Mouse (Mus musculus) small intestine, adult 2 months (tissue): ENCODE results near the gene Hdac4. TPM values are rescaled to one million over a fixed set of nuclear protein-coding genes. Genes with fewer than 3 reads are reported as not detected.

Experiments
- H3K27ac ChIP-seq: fragments of 200-500 bp; 2 replicates; pipeline ENCODE4 v1.5.1; 2012; ENCODE audit warnings: low read depth, low read length, control low read depth, inconsistent platforms; ENCODE audit not compliant: insufficient read depth
- H3K27me3 ChIP-seq: fragments of 200-500 bp; 2 replicates; pipeline ENCODE4 v1.6.1; 2012; ENCODE audit warnings: mild to moderate bottlenecking, moderate library complexity, low read length, inconsistent platforms; ENCODE audit not compliant: control insufficient read depth, insufficient read depth
- H3K36me3 ChIP-seq: fragments of 200-500 bp; 2 replicates; pipeline ENCODE4 v1.6.1; 2012; ENCODE audit warnings: mild to moderate bottlenecking, low read length, control low read depth, inconsistent platforms; ENCODE audit not compliant: control insufficient read depth, insufficient read depth
- H3K4me1 ChIP-seq: fragments of 200-500 bp; 2 replicates; pipeline ENCODE4 v1.6.1; 2012; ENCODE audit warnings: low read length, inconsistent platforms, mixed read lengths; ENCODE audit not compliant: control insufficient read depth, insufficient read depth, insufficient read length
- H3K4me3 ChIP-seq: fragments of 200-500 bp; 2 replicates; pipeline ENCODE4 v1.5.1; 2012; ENCODE audit warnings: low read depth, mild to moderate bottlenecking, control low read depth, inconsistent platforms, low read length, moderate library complexity
- CTCF ChIP-seq: fragments of 200-500 bp; IDR thresholded peaks from 2 replicates; pipeline ENCODE4 v1.5.1; 2012; ENCODE audit warnings: low read depth, mild to moderate bottlenecking, control low read depth, inconsistent platforms, low read length, moderate library complexity, mixed read lengths; ENCODE audit not compliant: insufficient replicate concordance, insufficient read length; ENCODE audit errors: extremely low read depth
- POLR2A ChIP-seq: fragments of 200-500 bp; IDR thresholded peaks from 2 replicates; pipeline ENCODE4 v1.6.1; 2012; ENCODE audit warnings: low read depth, mild to moderate bottlenecking, control low read depth, inconsistent platforms, low read length, moderate library complexity
- WGBS: fragments of 180-500 bp; shearing (Covaris S2); methylation state at CpG from one replicate; pipeline ENCODE4 v1.1.7; 2018; 5-methylcytosine and 5-hydroxymethylcytosine counted together
- polyA plus RNA-seq: library from polyadenylated mRNA; depleted of rRNA; stranded (reverse); fragments of >200 nt; gene quantifications from 2 replicates; pipeline ENCODE4 v1.2.3, GENCODE M21; 2012

Hdac4 gene
- polyA plus RNA-seq, 1 experiment: 21.0 TPM

DNA sequence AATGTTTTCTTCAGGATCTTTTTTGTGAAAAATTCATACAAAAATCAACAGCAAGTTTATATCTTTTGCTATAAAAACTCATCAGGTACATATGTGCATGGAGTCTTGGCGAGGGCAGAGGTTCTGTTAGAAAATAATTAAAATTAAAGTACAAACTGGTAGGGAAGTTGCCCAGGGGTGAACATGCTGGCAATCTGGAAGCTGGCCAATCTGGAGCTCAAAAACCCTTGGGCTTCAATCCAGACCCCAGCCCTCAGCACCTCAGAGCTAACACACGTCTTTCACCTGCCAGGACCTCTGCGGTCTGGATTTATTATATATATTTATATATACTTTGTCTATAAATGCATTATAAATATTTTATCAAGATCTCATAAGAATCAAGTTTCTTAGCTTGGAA lies 263.7 kb downstream of the Hdac4 start:
- H3K27ac ChIP-seq: no peak overlapping the region
- no peak for TF ChIP-seq POLR2A
- no peak for TF ChIP-seq CTCF
- 84% methylated on average over 3 of the region's 3 CpGs for WGBS
- peaks cover 32% of the 10 kb centered on the region for H3K36me3 ChIP-seq
- H3K4me3 ChIP-seq: no peak overlapping the region
- no peaks in the 10 kb centered on the region for H3K27me3 ChIP-seq
- H3K4me1 ChIP-seq: no peaks in the 10 kb centered on the region

DNA sequence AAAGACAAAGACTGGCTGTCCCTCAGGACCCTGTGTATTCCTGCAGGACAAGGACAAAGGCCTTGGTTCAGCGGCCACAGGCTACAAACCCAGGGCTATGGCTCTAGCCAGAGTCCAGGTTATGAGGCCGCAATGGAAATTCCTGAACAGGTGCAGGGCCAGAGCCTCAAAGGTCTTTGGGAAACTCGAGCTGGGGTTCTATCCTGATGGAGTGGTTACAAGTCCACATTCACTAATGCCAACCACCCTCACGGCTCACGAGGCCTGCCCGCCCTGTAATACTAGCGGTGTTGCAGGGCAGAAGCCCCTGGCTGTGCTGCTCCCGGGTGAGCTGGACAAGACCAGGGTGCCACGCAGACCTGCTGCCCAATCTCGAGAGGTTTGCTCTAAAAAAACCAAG lies 264.3 kb downstream of the Hdac4 start:
- 91% methylated on average over 10 of the region's 10 CpGs for WGBS
- no peaks in the 10 kb centered on the region for H3K4me1 ChIP-seq
- TF ChIP-seq CTCF (no peak), POLR2A (no peak)
- H3K4me3 ChIP-seq: no peak overlapping the region
- no peak overlapping the region for H3K27ac ChIP-seq
- H3K36me3 ChIP-seq: peaks cover 32% of the 10 kb centered on the region
- H3K27me3 ChIP-seq: no peaks in the 10 kb centered on the region

DNA sequence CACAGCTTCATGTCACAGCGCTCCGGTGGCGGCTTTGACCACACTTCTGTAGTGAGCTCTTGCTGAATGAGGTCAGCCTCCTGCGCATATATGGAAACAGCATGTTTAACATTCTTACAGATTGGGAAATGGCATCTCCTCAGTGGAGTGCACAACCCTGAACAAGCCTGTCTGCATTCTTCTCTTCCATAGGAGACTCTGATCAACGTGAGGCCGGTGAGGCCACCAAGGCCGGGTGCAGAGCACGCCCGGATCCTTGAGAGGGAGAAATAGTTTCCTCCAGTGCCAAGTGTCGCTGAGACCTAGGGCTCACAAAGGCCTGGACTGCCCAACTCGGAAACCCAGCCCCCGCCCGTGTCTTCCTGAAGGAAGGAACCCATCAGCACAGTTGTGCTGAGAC lies 266.4 kb downstream of the Hdac4 start:
- no peak overlapping the region for H3K4me3 ChIP-seq
- H3K27ac ChIP-seq: no peak overlapping the region
- WGBS: 87% methylated on average over 13 of the region's 13 CpGs
- no peaks in the 10 kb centered on the region for H3K4me1 ChIP-seq
- TF ChIP-seq CTCF (no peak), POLR2A (no peak)
- no peaks in the 10 kb centered on the region for H3K27me3 ChIP-seq
- H3K36me3 ChIP-seq: peaks cover 30% of the 10 kb centered on the region

DNA sequence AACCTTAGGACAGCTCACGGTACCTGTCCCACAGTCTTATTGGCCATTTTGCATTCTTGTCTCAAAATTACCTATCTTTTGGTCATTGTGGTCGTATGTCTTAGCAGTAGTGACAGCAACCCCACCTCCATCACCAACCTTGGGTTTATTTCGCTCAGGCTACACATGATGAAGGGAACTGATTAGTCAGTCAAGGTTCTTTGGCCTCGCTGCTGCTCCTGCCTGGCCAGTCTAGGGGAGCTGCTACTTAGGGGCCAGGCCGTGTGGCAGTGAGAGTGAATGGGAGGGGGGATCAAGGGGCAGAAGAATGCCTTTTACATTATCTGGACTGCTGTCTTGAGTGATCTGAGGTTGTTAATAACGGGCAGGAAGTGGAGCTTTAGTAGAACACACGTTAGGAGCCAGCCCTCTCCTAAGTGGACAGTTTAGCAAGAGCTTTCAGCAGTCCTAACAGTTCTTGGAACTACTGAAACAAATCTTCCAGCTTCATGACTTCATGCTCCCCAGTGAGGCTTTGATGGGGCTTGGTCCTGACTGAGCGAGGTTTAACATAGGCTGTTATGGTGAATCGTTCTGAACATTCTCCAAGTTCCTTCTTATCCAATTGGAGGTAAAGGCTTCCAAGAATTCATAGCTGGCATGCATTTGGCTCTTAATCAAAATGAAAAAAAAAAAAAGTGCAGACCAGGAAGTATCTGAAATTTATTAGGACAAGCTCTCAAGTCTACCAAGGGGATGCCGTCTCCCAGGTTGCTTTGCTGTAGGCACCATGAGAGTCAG lies 267.8 kb downstream of the Hdac4 start:
- H3K27ac ChIP-seq: no peak overlapping the region
- no peaks in the 10 kb centered on the region for H3K4me1 ChIP-seq
- H3K4me3 ChIP-seq: no peak overlapping the region
- peaks cover 22% of the 10 kb centered on the region for H3K36me3 ChIP-seq
- H3K27me3 ChIP-seq: no peaks in the 10 kb centered on the region
- WGBS: 68% methylated on average over 10 of the region's 10 CpGs
- no peak for TF ChIP-seq CTCF
- no peak for TF ChIP-seq POLR2A

DNA sequence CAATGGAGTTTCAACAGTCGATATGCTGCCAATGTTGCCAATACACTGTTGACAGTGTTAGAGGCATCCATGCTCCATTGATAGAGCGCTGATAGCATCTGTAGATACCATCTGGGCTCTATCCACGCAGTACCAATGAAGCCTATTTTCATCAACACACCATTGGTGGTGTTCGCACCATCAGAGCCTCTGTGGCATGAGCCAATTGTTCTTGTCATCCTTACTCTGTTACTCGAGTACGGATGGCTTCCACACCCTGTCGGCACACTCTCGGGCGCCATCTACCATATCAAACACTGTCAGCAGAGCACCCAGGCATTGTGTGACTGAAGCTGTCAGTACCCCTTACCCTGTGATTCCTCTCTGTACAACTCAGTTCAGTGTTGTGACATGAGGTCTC lies 271.9 kb downstream of the Hdac4 start:
- TF ChIP-seq CTCF (no peak), POLR2A (no peak)
- WGBS: 94% methylated on average over 9 of the region's 9 CpGs
- Histone ChIP-seq H3K27me3 (no peaks in the 10 kb centered on the region), H3K27ac (no peak overlapping the region), H3K4me3 (no peak overlapping the region), H3K36me3 (peaks cover 3% of the 10 kb centered on the region; the same call in 1 of the 2 replicates), H3K4me1 (no peaks in the 10 kb centered on the region)

DNA sequence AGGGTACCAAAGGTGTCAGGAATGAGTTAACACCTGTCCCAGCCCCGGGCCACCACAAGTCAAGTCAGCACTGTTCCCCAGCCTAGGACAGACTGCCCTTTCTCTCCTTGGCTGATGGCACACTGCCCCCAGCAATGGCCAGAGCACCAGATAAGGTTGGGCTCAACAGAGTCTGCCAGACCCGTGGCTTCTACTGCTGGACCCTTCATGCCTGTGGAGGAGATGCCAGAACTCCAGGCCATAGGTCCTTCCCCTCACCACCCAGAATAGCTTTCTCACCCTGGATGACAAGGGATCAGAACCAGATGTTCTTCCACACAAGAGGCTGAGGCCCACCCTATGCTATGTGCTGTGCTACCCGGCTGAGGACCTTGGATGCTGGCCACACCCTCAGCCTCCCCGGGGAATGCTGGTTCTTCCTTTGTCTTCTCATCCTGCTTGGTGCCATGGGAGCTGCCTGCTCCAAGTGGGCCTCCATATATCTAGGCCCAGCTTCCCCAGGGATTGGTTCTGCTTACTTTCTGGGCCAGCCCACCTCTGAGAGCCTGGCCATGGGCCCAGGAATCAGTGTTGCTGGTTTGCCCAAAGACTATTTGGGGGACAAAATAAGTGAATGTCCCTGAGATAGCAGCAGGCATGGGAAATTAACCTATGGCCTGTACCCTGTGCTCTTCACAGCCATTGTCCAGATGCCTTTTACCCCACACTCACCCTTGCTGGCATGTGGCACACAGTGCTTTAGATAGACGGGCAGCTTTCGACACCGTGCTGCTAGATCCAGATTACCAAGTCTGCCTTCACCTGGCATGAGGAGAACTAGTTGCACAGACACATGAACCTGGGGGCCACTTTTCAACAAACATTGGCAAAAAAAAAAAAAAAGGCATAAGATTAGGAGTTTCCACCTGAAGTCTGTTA lies 273.0 kb downstream of the Hdac4 start:
- Histone ChIP-seq H3K4me3 (no peak overlapping the region), H3K4me1 (no peaks in the 10 kb centered on the region), H3K36me3 (no peaks in the 10 kb centered on the region), H3K27me3 (no peaks in the 10 kb centered on the region), H3K27ac (no peak overlapping the region)
- 72% methylated on average over 7 of the region's 7 CpGs for WGBS
- TF ChIP-seq POLR2A (no peak), CTCF (no peak)

DNA sequence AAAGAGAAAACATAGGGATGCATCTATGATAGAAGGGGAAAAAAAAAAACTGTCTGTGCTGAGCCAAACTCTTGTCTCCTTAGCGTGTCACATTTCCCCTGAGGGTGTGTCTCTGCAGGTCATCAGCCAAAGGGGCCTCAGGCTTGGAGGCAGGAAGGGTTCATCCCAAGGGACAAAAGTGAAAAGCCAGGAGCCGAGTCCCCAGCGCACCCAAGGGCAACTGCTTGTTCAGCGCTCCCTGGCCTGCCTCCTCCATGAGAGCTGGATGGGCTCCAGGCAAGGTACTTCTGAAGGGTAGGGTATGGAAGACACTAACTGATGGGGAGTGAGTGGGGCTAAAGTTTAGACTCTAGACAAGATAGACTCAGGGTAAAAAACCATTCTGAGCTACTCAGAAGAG lies 273.8 kb downstream of the Hdac4 start:
- Histone ChIP-seq H3K27me3 (no peaks in the 10 kb centered on the region), H3K4me3 (no peak overlapping the region), H3K36me3 (no peaks in the 10 kb centered on the region), H3K4me1 (no peaks in the 10 kb centered on the region), H3K27ac (no peak overlapping the region)
- 81% methylated on average over 4 of the region's 4 CpGs for WGBS
- TF ChIP-seq POLR2A (no peak), CTCF (no peak)
